12 mouse cellular contexts compared by ENCODE assay signal in the genomic region with DNA sequence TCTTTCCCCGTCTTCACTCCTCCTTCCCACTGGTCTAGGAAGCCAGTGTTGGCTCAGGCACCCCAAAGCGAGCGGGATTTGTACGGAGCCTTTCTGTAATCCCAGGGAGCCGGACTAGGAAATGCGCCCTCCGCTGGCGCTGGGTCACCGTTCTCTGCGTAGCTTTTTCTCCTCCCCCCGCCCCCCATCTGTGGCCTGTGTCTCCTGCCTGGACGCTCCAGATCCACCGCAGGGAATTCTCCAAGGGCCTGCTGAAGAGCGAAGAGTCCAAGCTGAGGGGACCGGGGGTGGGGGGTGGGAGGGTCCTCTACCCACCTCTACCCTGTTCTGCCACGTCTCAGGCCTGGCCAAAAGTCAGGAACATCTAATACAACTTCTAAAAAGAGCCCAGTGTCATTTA. TPM values are rescaled to one million over a fixed set of nuclear protein-coding genes. Genes with fewer than 3 reads are reported as not detected.
DNase-seq lines count a peak whose midpoint lies in the region; ATAC-seq and TF ChIP-seq lines count a peak whose summit lies in the region.
"Had no signal": no experiment of that assay in that cellular context is flagged by ENCODE, and none has a peak within 500 bp of the region (broad histone marks: within the 10 kb centered on the region; RNA-seq: fewer than 3 reads in every experiment).

No protein-coding gene starts in this region.

- DNase-seq in adrenal gland, postnatal 14 days = peak; percentile 25
- DNase-seq in adrenal gland, adult (ENCODE audit: inconsistent age in 2 of 2, low spot score in 1 of 2) = no peak
- no peak for DNase-seq in lung, embryonic 14.5 days
- no peak for DNase-seq in lung, adult 2 months
- no peak for DNase-seq in cerebellum, adult 8-10 months
- DNase-seq: lung, postnatal 10 days; thymus, postnatal 25 days had no signal

- H3K9me3 ChIP-seq in lung, embryonic 14.5 days (ENCODE audit: low read depth, low read length) = no peaks in the 10 kb centered on the region
- H3K9me3 ChIP-seq in kidney, embryonic 15.5 days (replicated peaks) = no peaks in the 10 kb centered on the region
- H3K9me3 ChIP-seq in neural tube, embryonic 14.5 days (ENCODE audit: control insufficient read depth, low read length) = no peaks in the 10 kb centered on the region

- H3K36me3 ChIP-seq in lung, embryonic 14.5 days (ENCODE audit: insufficient read depth) = no peaks in the 10 kb centered on the region
- H3K36me3 ChIP-seq in kidney, embryonic 15.5 days = no peaks in the 10 kb centered on the region
- H3K36me3 ChIP-seq in neural tube, embryonic 14.5 days (ENCODE audit: control insufficient read depth, insufficient read depth, low read length) = no peaks in the 10 kb centered on the region

- 3% methylated on average over 16 of the region's 16 CpGs for WGBS in lung, embryonic 14.5 days
- WGBS in lung, adult 2 months = 12% methylated on average over 16 of the region's 16 CpGs
- WGBS in kidney, embryonic 15.5 days = 2% methylated on average over 16 of the region's 16 CpGs
- 2% methylated on average over 15 of the region's 16 CpGs for WGBS in neural tube, embryonic 14.5 days

- H3K4me1 ChIP-seq in lung, embryonic 14.5 days (ENCODE audit: insufficient read depth) = 0 out of 2 replicates have a peak, but pooled peaks cover 3% of the 10 kb centered on the region
- H3K4me1 ChIP-seq in lung, adult 2 months (ENCODE audit: control insufficient read depth, insufficient read depth, low read length) = no peaks in the 10 kb centered on the region
- peaks cover 56% of the 10 kb centered on the region for H3K4me1 ChIP-seq in kidney, embryonic 15.5 days
- peaks cover 8% of the 10 kb centered on the region; the same call in 1 of the 2 replicates for H3K4me1 ChIP-seq in neural tube, embryonic 14.5 days (ENCODE audit: control insufficient read depth, insufficient read depth, low read length)

- no peak for TF ChIP-seq POLR2A in lung, adult 2 months (IDR thresholded peaks at IDR 0.05; ENCODE audit: borderline replicate concordance, extremely low read depth, low read depth, low read length)

- no peak overlapping the region for H3K4me2 ChIP-seq in lung, embryonic 14.5 days
- H3K4me2 ChIP-seq in kidney, embryonic 15.5 days = peak overlapping the region; percentile 68
- 0 out of 2 replicates have a peak overlapping the region, but pooled peaks have one; percentile 4 for H3K4me2 ChIP-seq in neural tube, embryonic 14.5 days (ENCODE audit: low read depth, low read length)

- H3K9ac ChIP-seq in lung, embryonic 14.5 days = no peak overlapping the region
- peak overlapping the region; percentile 60 for H3K9ac ChIP-seq in kidney, embryonic 15.5 days
- no peak overlapping the region for H3K9ac ChIP-seq in neural tube, embryonic 14.5 days (replicated peaks; ENCODE audit: low read depth, low read length)

- no peak overlapping the region for H3K4me3 ChIP-seq in lung, embryonic 14.5 days (ENCODE audit: low read depth, low read length)
- H3K4me3 ChIP-seq in lung, adult 2 months (replicated peaks; ENCODE audit: extremely low read depth, low read depth, low read length) = no peak overlapping the region
- H3K4me3 ChIP-seq in kidney, embryonic 15.5 days (replicated peaks) = peak overlapping the region; percentile 44; the same call in 1 of the 2 replicates
- no peak overlapping the region for H3K4me3 ChIP-seq in neural tube, embryonic 14.5 days (ENCODE audit: low read depth, low read length)

- peak; percentile 56; the same call in 1 of the 2 replicates for ATAC-seq in lung, embryonic 14.5 days (ENCODE audit: insufficient read depth)
- no peak for ATAC-seq in kidney, embryonic 15.5 days (replicated peaks; ENCODE audit: low FRiP score)
- no peak for ATAC-seq in neural tube, embryonic 14.5 days (ENCODE audit: low read depth)
- ATAC-seq in cerebellum, adult (ENCODE audit: insufficient number of reproducible peaks, low FRiP score, low TSS enrichment) = no peak
- ATAC-seq: forebrain, embryonic 14.5 days had no signal

- H3K27ac ChIP-seq in lung, embryonic 14.5 days (ENCODE audit: low read depth) = no peak overlapping the region
- peak overlapping the region; percentile 99 for H3K27ac ChIP-seq in kidney, embryonic 15.5 days
- H3K27ac ChIP-seq in neural tube, embryonic 14.5 days (ENCODE audit: low read depth, low read length) = no peak overlapping the region

- H3K27me3 ChIP-seq in lung, embryonic 14.5 days (ENCODE audit: insufficient read depth, low read length) = peaks cover 85% of the 10 kb centered on the region
- peaks cover 83% of the 10 kb centered on the region for H3K27me3 ChIP-seq in kidney, embryonic 15.5 days
- H3K27me3 ChIP-seq in neural tube, embryonic 14.5 days (ENCODE audit: control insufficient read depth, insufficient read depth, low read length) = peaks cover 47% of the 10 kb centered on the region

- peak; percentile 20; the same call in 1 of the 2 replicates for TF ChIP-seq CTCF in lung, embryonic 14.5 days (IDR thresholded peaks at IDR 0.05; ENCODE audit: low read depth)
- no peak for TF ChIP-seq CTCF in lung, adult 2 months (IDR thresholded peaks at IDR 0.05; ENCODE audit: insufficient read depth, low read length)

RNA-seq across cellular contexts. Expression of gene Pax2, which starts 15.5 kb away (rescaled TPM):
- not detected in 2 replicates for total RNA-seq in adrenal gland, postnatal 14 days (2021)
- 0.07 TPM in 1 of 2 replicates, not detected in the other for polyA plus RNA-seq in lung, embryonic 14.5 days (2014; fragmentation: Nextera tagmentation; extraction: Ambion mirVana)
- polyA plus RNA-seq in lung, adult 2 months (2012; rRNA removed) = not detected in 2 replicates
- 34.6 and 36.9 TPM in 2 replicates for polyA plus RNA-seq in kidney, embryonic 15.5 days (2015; fragmentation: Nextera tagmentation; extraction: Ambion mirVana)
- polyA plus RNA-seq in neural tube, embryonic 14.5 days (2014; fragmentation: Nextera tagmentation; extraction: Ambion mirVana) = 23.8 and 27.0 TPM in 2 replicates
- polyA plus RNA-seq: heart, postnatal 0 days had no signal

Comparison
In these comparisons a context has a peak if more than half of its experiments do, and no peak if none do; other contexts are left out.
1. RNA of gene Pax2, which starts 15.5 kb away (polyA plus RNA-seq): 34.6 to 36.9 TPM in kidney, embryonic 15.5 days and 23.8 to 27.0 TPM in neural tube, embryonic 14.5 days; 0.07 TPM in lung, embryonic 14.5 days and not detected in lung, adult 2 months; every median in the first group is over 10 times any median in the second.